Mouse (Mus musculus) embryonic fibroblast, embryonic 13.5 days (primary cell): ENCODE measurements around the gene BC100530.

Experiments used
- CTCF ChIP-seq: IDR thresholded peaks from 2 replicates; pipeline ENCODE4 v1.5.1; 2011; ENCODE audit warnings: mild to moderate bottlenecking, control low read depth, low read length, moderate library complexity, borderline replicate concordance; ENCODE audit not compliant: insufficient read depth
- POLR2A ChIP-seq: IDR thresholded peaks from 2 replicates; pipeline ENCODE4 v1.6.1; 2011; ENCODE audit warnings: low read depth, mild to moderate bottlenecking, control low read depth, low read length, moderate library complexity

DNA sequence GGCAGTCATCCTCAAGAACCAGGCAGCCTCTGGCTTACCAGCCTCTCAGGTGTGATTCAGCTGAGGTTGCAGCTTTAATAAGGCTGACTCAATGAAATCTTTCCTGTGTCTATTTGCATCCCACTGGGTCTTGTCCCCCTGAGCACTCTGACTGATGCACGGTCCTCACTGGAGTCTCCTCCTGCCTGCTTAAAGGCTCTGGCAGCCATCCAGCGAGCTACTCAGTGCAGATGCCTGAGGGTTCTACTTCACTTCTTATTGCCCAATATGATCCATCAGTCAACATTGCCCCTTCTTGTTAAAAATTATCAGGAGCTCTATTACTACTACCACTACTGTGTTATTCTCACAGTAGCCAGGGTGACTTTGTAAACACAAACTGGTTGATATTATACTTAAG lies 30.4 kb downstream of the BC100530 start:
- TF ChIP-seq CTCF (no peak), POLR2A (no peak)
